Mouse (Mus musculus) spleen, adult 18-20 months (tissue): ENCODE measurements around the gene Thrsp.
A peak's percentile ranks its signal among the peaks of the same experiment; 100 is the strongest.

Experiments used
- DNase-seq, 2 experiments: peaks; one replicate each; pipeline ENCODE4 v3.0.0; 2022; ENCODE audit warnings: mixed read lengths in 2 of 2

Gene Thrsp

DNA sequence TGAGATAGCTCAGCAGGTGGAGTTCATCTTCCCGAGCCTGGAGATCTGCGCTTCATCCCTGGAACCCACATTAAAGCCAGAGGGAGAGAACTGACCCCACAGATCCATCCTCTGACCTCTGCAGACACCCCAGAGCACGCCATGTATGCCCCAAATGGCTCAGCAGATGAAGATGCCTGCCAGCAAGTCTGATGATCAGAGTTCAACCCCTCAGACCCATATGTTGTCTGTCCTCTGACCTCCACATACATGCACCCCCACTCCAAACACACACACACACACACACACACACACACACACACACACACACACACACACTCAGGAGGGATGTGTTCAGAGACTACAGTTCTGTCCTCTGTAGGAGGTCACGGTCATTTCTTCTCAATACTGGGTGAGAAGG lies 1.1 kb downstream of the Thrsp start:
- no peak for DNase-seq

GRCm38 (mm10) chr7:97414915-97415687 lies 2.4 kb downstream of the Thrsp start:
- no peak for DNase-seq

GRCm38 (mm10) chr7:97414426-97414825 lies 3.1 kb downstream of the Thrsp start:
- no peak for DNase-seq

DNA sequence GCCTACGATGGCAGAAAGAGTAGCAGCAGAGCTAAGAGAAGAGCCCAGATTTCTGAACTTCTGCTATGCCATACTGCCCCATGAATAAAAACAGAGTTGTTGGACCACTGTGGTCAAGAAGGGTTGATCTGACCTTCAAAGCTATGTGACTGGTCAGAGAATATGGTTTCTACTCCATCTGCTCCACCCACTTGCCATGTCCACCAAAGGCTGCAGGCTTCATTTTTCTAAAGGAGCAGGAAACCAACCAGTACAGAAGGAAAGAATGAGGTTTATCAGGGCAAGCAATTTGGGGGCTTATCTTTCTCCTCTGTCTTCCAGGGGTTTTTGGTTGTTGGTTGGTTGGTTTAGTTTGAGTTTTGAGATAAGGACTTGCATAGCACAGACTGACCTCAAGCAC lies 3.5 kb downstream of the Thrsp start:
- DNase-seq, result no peak

DNA sequence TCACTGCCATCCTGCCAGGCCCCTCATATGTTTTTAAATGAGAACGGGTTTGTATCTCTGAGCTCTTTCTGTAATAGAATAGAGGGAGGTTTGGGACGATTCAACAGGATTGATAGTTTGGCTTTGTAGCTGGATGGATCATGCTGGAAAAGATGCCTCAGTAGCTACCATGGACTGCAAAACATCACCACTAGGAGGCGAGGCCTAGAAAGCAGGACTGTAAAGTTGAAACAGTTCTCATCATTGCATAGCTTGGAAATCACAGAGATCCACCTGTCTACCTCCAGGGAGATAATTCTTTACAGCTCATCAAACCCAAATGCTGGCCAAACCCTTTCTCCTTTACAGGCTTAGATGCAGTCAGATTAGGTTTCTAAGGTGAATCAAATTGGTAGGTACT lies 6.0 kb downstream of the Thrsp start:
- DNase-seq, result no peak

DNA sequence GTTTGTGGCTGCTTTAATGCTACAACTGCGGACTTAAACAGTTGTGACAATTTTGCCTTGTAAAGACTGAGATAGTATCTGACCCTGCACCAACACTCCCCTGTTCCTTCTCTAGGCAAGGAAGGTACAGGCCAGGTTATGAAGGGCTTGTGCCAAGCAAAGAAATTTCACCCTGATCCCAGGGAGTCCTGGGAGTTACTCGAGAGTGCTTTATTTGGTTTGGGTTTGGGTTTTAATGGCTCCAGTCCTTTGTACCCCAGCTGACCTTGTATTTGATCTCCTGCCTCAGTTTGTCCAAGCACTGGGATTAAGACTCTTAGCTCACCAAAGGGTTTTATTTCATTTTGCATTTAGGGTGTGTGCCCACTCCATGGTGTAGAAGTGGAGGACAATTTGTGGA lies 6.4 kb downstream of the Thrsp start:
- no peak for DNase-seq

DNA sequence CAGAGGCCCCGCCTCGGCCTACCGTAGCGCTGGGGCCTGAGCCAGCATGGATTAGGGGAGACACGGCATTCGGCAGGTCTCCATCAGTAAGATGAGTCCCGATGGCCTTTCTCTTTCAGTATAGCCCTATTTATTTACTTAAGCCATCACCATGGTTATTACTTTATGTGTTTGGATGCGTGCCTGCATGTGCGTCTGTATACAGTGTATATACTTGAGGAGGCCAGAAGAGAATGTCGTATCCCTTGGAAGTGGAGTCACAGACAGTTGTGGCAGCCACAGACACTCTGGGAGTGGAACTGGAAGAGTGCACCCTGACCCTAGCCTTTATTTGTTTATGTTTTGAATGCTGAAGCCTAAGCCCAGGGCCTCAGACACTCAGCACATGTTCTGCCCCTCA lies 10.4 kb downstream of the Thrsp start:
- no peak for DNase-seq

DNA sequence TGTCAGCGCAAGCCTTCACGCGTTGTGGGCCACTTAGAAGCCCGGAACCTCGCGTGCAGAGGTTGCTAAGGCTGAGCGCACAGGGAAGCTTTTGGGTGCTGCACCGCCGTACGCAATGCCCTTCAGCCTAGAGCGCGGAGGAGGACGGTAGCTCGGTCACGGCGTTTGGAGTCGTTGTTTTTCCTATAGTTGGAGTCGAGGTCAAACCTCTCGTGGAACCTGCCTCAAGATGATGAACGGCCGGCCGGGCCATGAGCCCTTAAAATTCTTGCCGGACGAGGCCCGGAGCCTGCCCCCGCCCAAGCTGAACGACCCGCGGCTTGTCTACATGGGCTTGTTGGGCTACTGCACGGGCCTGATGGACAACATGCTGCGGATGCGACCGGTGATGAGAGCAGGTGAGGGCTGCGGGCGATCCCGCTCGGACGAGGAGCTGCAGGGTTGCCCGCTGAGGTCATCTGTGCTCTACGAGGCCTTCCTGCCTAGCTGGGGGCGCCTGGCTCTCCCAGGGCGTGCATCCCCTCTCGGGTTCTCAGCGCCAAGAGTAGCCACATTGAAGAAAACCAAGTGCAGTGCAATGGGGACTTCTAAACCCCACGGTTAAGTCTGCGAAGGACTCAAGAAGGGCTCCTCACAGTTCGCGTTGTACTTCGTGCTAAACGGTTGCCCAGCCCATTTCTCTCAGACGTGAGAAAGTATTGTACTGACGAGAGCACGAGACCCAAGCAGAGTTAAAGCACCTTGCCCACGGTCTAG lies 17.4 kb downstream of the Thrsp start, which contains the start of gene Ndufc2:
Gene Ndufc2, plus strand, starts transcription at position 44 of the 756 bp plus-strand sequence.
- peak; percentile 50 to 72 for DNase-seq

GRCm38 (mm10) chr7:97398943-97399342 lies 18.6 kb downstream of the Thrsp start:
- no peak for DNase-seq

- DNase-seq, result no peak
These were observed 23.2 kb downstream of the Thrsp start for GRCm38 (mm10) chr7:97394375-97394774.

DNA sequence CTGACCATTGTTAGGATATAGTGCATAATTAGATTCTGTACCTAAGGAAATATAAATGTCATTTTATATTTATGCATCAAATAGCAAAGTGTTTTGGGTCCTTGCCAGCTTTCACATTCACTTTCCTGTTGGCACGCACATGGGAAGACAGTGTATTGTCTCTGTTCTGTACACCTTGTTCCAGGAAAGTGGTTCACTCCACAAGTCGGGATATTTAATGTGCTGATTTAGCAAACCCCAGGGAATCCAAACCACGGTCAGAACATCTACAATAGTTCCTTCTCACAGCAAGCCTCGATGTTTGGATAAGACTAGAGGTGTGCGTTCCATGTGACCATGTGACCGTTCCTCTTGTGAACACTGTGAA lies 25.5 kb downstream of the Thrsp start:
- DNase-seq, result no peak

DNA sequence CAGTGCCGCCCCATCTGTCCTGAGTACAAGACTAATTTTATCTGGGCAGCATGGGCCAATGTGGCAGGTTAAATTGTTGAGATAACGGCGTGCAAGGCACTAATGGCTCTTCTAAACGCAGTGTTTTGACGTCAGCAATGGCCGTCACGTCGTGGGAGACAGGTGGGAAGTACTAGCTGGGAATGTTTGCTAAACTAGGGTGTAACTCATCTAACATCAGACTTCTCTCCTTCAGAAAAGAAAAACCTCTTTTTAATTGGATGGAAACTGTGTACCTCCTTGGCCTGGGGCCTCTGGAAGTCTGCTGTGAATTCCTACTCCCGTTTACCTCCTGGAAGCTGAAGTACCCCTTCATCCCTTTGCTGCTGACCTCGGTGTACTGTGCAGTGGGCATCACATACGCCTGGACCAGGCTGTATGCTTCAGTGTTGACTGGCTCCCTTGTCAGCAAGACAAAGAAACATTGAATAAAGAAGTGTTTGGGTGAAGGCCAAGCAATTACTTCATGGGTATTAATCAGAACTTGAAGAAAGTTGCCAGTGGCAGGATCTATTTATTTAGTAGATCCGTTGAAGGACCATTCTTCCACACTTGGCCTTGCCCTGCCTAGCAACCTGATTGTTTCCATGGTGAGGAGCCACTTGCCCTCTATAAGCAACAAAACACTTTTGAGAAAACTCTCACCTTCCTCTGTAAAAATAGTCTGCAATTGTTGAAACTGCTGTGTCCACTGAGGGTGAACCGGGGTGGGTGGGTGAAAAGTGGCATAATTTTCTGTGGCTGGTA lies 26.0 kb downstream of the Thrsp start:
- no peak for DNase-seq

DNA sequence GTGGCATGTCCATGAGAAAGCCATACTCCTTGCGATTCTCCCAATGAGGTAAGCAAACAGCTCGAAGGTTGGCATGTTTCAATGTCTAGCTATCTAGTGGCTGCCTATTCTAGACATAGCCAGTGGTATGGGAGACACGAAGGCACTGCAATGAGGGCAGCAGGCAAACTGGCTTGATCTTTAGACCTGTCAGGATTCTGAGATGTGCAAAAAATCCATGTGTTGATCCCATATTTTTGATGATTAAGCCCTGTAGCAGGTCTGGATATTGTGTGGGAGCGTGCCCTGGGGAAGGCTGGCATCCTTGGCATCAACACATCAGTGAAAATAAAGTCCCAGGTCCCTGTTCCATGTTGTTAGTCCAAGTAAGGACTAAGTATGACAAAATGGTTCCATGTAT lies 29.0 kb downstream of the Thrsp start:
- no peak for DNase-seq

GRCm38 (mm10) chr7:97387561-97388147 lies 29.9 kb downstream of the Thrsp start:
- no peak for DNase-seq

- DNase-seq, result no peak
These were observed 30.6 kb downstream of the Thrsp start for GRCm38 (mm10) chr7:97386806-97387370.

- DNase-seq, result no peak
These were observed 31.3 kb downstream of the Thrsp start for GRCm38 (mm10) chr7:97386106-97386805.

DNA sequence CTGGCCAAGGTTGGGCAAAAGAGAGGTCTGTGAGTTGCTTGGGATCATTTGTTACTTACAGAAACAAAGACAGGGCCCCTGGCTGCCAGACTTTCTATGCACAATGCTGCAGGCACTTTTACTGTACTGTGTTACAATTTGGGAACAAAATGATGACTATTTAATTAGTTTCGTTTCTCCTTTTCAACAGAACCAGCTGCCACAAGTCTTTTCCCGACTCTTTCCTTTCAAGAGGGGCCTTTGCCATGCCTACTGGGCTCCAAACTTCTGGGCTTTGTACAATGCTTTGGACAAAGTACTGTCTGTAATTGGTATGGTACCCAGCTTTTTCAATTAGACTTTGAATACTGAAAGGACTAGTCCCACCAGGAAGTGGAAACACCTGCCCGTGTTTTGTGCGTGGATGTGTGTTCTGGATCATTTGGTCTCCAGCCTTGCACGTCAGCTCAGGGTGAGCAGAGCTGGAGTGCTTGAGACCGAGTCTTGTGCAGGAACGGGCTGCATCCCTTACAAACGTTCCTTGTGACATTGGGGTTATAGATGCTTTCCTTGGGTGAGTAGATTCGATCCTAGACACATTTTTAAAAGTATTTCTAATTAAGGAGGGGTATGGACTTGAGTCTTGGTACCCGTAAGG lies 33.9 kb downstream of the Thrsp start:
- DNase-seq, result no peak

DNA sequence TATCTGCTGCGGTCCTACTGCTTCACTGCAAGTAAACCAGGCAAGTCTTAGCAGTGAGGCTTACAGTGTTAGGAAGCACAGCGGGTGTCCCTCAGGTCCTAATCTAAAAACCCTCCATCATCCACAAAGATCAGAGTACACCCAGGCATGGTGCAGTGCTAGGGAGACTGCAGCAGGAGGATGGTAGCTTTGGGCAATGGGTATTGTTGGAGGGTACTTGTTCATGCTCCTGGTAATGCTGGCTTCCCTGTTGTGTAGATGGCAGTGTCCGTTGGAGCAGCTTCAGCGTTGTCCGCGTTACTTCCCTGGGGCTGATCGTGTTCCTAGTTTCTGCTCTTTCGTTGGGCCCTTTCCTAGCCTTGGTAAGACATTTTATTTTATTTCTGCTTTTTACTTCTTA lies 34.9 kb downstream of the Thrsp start:
- DNase-seq, result no peak

- no peak for DNase-seq
These were observed 36.9 kb downstream of the Thrsp start for GRCm38 (mm10) chr7:97380500-97381123.

DNA sequence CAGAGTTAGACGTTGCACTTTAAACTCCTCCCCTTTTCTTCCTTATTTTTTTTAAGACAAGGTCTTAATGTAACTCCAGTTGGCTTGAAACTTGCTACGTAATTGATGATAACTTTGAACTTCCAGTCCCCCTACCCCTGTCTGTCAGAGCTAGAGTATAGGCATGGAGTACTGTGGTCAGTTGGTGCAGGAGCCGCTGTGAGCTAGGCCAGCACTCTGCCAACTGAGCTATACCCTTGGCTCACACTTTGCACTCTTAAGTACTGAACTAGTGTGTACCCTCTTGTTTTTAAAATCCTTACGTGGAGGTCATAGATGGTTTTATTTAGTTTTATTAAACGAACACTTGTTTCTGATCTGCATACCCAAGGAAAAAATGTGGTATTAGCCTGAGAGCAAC lies 38.2 kb downstream of the Thrsp start:
- DNase-seq, result no peak

DNA sequence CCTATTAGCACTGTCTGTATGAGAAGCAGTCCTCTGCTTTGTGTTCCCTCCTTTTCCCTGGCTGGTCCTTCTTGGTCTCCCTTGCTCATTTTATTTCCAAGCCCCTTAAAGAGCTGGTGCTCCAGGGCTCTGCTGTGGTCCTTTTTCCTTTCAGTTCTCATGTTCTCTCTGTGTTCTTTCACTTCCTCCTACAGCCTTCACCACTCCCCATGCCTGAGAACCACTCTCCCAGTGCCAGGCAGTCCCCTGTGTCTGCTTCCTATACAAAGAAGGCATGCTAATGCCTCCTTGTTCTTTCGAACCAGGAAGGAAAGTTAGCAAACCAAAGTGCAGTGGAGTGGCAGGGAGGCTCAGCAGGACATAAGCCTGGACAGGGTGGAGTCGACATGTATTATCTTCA lies 41.6 kb downstream of the Thrsp start:
- no peak for DNase-seq
